Comparison of ENCODE assay signal across 16 mouse cellular contexts in the genomic region with DNA sequence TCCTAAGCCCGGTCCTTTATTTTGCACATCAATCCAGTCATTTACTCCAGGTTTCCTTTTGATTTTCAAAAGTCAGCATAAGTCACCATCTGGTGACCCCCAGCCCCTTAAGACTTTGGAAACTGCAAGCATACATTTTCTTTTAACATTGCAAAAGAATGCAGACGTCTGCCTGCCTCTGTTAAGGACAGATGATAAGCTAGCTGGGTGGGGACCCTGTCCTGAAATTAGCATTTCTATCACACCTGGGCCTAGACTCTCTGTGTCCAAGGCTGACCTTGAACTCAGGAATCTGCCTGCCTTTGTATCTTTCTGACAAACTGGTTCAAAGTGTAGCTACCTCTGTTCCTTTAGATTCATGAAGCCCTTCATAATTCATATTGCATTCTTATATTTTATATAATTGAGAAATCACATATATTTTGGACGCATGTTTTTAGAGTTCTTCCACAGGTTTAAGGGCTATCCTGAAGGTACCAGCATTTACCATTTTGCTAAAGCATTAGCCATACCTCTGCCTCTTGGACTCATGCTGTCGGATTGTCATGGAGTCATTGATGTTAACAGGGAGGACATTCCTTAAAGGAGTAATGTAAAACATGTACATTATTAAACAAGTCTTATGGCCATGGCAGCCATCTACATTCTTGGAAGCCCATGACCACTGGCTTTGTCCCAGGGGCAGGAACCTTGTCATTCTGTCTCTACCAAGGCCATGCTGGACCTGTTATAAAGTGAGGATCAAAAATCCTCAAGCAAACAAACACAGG.
"Had no signal": no experiment of that assay in that cellular context is flagged by ENCODE, and none has a peak within 500 bp of the region (broad histone marks: within the 10 kb centered on the region; RNA-seq: fewer than 3 reads in every experiment).

No protein-coding gene starts in this region.

- H3K4me1 ChIP-seq: liver, embryonic 15.5 days; lung, embryonic 15.5 days; midbrain, embryonic 10.5 days; midbrain, embryonic 12.5 days; neural tube, embryonic 13.5 days; neural tube, embryonic 15.5 days; stomach, embryonic 15.5 days had no signal

- DNase-seq: liver, postnatal 0 days; lung, adult 2 months; lung, postnatal 4 days; midbrain, embryonic 14.5 days; right cerebral cortex, postnatal 14 days; thymus, adult 2 months; thymus, postnatal 36 days had no signal

- H3K4me3 ChIP-seq: liver, embryonic 15.5 days; lung, embryonic 15.5 days; midbrain, embryonic 10.5 days; midbrain, embryonic 12.5 days; myocyte; neural tube, embryonic 13.5 days; neural tube, embryonic 15.5 days; stomach, embryonic 15.5 days had no signal

- H3K9ac ChIP-seq: liver, embryonic 15.5 days; liver, postnatal 0 days; lung, embryonic 15.5 days; midbrain, embryonic 12.5 days; neural tube, embryonic 13.5 days; neural tube, embryonic 15.5 days; stomach, embryonic 15.5 days had no signal

- H3K36me3 ChIP-seq: liver, embryonic 15.5 days; lung, embryonic 15.5 days; midbrain, embryonic 10.5 days; midbrain, embryonic 12.5 days; neural tube, embryonic 13.5 days; neural tube, embryonic 15.5 days; stomach, embryonic 15.5 days had no signal

- H3K9me3 ChIP-seq: liver, embryonic 15.5 days; lung, embryonic 15.5 days; midbrain, embryonic 10.5 days; midbrain, embryonic 12.5 days; neural tube, embryonic 13.5 days; neural tube, embryonic 15.5 days; stomach, embryonic 15.5 days had no signal

- H3K27me3 ChIP-seq: liver, embryonic 15.5 days; lung, embryonic 15.5 days; midbrain, embryonic 12.5 days; neural tube, embryonic 13.5 days; neural tube, embryonic 15.5 days; stomach, embryonic 15.5 days had no signal

- H3K27ac ChIP-seq: liver, embryonic 15.5 days; lung, embryonic 15.5 days; midbrain, embryonic 10.5 days; midbrain, embryonic 12.5 days; neural tube, embryonic 13.5 days; neural tube, embryonic 15.5 days; stomach, embryonic 15.5 days; stomach, postnatal 0 days had no signal
